Mouse (Mus musculus) liver, embryonic 13.5 days (tissue): ENCODE data around the gene Ier5l. TPM values are rescaled to one million over a fixed set of nuclear protein-coding genes. Genes with fewer than 3 reads are reported as not detected.

Experiments used
- ATAC-seq: fragments of 200-750 bp; cut with Nextera tagmentation; 2 replicates; pipeline ENCODE4 v1.8.0; 2017; ENCODE audit warnings: low read depth, mild to moderate bottlenecking, moderate number of reproducible peaks, moderate library complexity
- DNase-seq: peaks from one replicate; pipeline ENCODE4 v3.0.0; 2022
- H3K27ac ChIP-seq: fragments of 300-500 bp; sonication (generic); 2 replicates; pipeline ENCODE4 v1.5.1; 2015; ENCODE audit warnings: moderate library complexity, mild to moderate bottlenecking, inconsistent platforms
- H3K27me3 ChIP-seq: fragments of 300-500 bp; sonication (generic); 2 replicates; pipeline ENCODE4 v1.6.1; 2015; ENCODE audit warnings: mild to moderate bottlenecking, inconsistent platforms
- H3K36me3 ChIP-seq: fragments of 300-500 bp; sonication (generic); 2 replicates; pipeline ENCODE4 v1.6.1; 2015; ENCODE audit warnings: mild to moderate bottlenecking, inconsistent platforms
- H3K4me1 ChIP-seq: fragments of 300-500 bp; sonication (generic); replicated peaks from 2 replicates; pipeline ENCODE4 v1.6.1; 2015; ENCODE audit warnings: inconsistent platforms
- H3K4me2 ChIP-seq: fragments of 300-500 bp; sonication (generic); 2 replicates; pipeline ENCODE4 v1.6.1; 2015; ENCODE audit warnings: inconsistent platforms, mild to moderate bottlenecking, moderate library complexity
- H3K4me3 ChIP-seq: fragments of 300-500 bp; sonication (generic); replicated peaks from 2 replicates; pipeline ENCODE4 v1.5.1; 2015; ENCODE audit warnings: mild to moderate bottlenecking, inconsistent platforms
- H3K9ac ChIP-seq: fragments of 300-500 bp; sonication (generic); 2 replicates; pipeline ENCODE4 v1.6.1; 2015; ENCODE audit warnings: mild to moderate bottlenecking, inconsistent platforms
- H3K9me3 ChIP-seq: fragments of 300-500 bp; sonication (generic); replicated peaks from 2 replicates; pipeline ENCODE4 v1.6.1; 2016; ENCODE audit warnings: inconsistent platforms
- WGBS: fragments of 180-500 bp; shearing (Covaris S2); methylation state at CpG from one replicate; pipeline ENCODE4 v1.1.7; 2015; ENCODE audit not compliant: insufficient replicate concordance; 5-methylcytosine and 5-hydroxymethylcytosine counted together
- polyA plus RNA-seq: library from polyadenylated mRNA; unstranded; fragments of >200 nt; fragmentation: Nextera tagmentation; extraction: Ambion mirVana; gene quantifications from 2 replicates; pipeline ENCODE4 v1.2.1, GENCODE M21; 2015

Ier5l gene
- 0.12 and 0.13 TPM in 2 replicates for polyA plus RNA-seq

- DNase-seq (peak; percentile 48), ATAC-seq (peak; percentile 75)
- H3K36me3 ChIP-seq: no peaks in the 10 kb centered on the region
- peak within 1 kb of the TSS; percentile 67 for H3K9ac ChIP-seq
- WGBS: under 1% methylated on average over 37 of the region's 37 CpGs
- H3K4me1 ChIP-seq: peaks cover 30% of the 10 kb centered on the region
- peaks cover 77% of the 10 kb centered on the region for H3K27me3 ChIP-seq
- peak within 1 kb of the TSS; percentile 13; the same call in 1 of the 2 replicates for H3K27ac ChIP-seq
- no peaks in the 10 kb centered on the region for H3K9me3 ChIP-seq
- peak within 1 kb of the TSS; percentile 59 for H3K4me3 ChIP-seq
- peak within 1 kb of the TSS; percentile 69 for H3K4me2 ChIP-seq
Measured at GRCm38 (mm10) chr2:30474039-30474438, at the start of gene Ier5l. TSS of gene Ier5l (minus strand) at chr2:30474219.

- no peak for ATAC-seq
- Histone ChIP-seq H3K4me3 (no peak overlapping the region), H3K9ac (no peak overlapping the region), H3K4me1 (no peaks in the 10 kb centered on the region), H3K27me3 (peaks cover 3% of the 10 kb centered on the region; the same call in 1 of the 2 replicates), H3K27ac (no peak overlapping the region), H3K4me2 (no peak overlapping the region), H3K9me3 (no peaks in the 10 kb centered on the region), H3K36me3 (no peaks in the 10 kb centered on the region)
- 52% methylated on average over 8 of the region's 8 CpGs for WGBS
- no peak for DNase-seq
Measured at GRCm38 (mm10) chr2:30523727-30524126, 49.7 kb upstream of the Ier5l start.

- no peak overlapping the region for H3K9ac ChIP-seq
- WGBS: 64% methylated on average over 16 of the region's 16 CpGs
Measured at GRCm38 (mm10) chr2:30510711-30511380, 36.8 kb upstream of the Ier5l start.

GRCm38 (mm10) chr2:30507138-30507727 is 33.2 kb upstream of the Ier5l start:
- Histone ChIP-seq H3K4me2 (no peak overlapping the region), H3K4me1 (peaks cover 4% of the 10 kb centered on the region), H3K9ac (no peak overlapping the region), H3K27me3 (no peaks in the 10 kb centered on the region), H3K27ac (no peak overlapping the region), H3K9me3 (0 out of 2 replicates have a peak, but pooled peaks cover 3% of the 10 kb centered on the region), H3K36me3 (no peaks in the 10 kb centered on the region), H3K4me3 (no peak overlapping the region)
- DNase-seq (no peak), ATAC-seq (0 out of 2 replicates have a peak, but pooled peaks have one; percentile 41)
- 33% methylated on average over 11 of the region's 11 CpGs for WGBS

More at GRCm38 (mm10) chr2:30510711-30511380, 36.8 kb upstream of the Ier5l start:
- no peaks in the 10 kb centered on the region for H3K27me3 ChIP-seq
- H3K36me3 ChIP-seq: no peaks in the 10 kb centered on the region
- no peak for DNase-seq
- ATAC-seq: no peak
- no peak overlapping the region for H3K27ac ChIP-seq
- H3K4me1 ChIP-seq: peaks cover 4% of the 10 kb centered on the region
- no peak overlapping the region for H3K4me3 ChIP-seq
- no peak overlapping the region for H3K4me2 ChIP-seq
- 0 out of 2 replicates have a peak, but pooled peaks cover 3% of the 10 kb centered on the region for H3K9me3 ChIP-seq

- Histone ChIP-seq H3K36me3 (no peaks in the 10 kb centered on the region), H3K9ac (no peak overlapping the region), H3K4me1 (peaks cover 4% of the 10 kb centered on the region), H3K27me3 (no peaks in the 10 kb centered on the region), H3K27ac (no peak overlapping the region), H3K4me3 (no peak overlapping the region), H3K9me3 (0 out of 2 replicates have a peak, but pooled peaks cover 3% of the 10 kb centered on the region), H3K4me2 (no peak overlapping the region)
- DNase-seq: no peak
- no peak for ATAC-seq
- 29% methylated on average over 23 of the region's 23 CpGs for WGBS
Measured at GRCm38 (mm10) chr2:30503677-30504621, 29.9 kb upstream of the Ier5l start.

- ATAC-seq: no peak
- no peaks in the 10 kb centered on the region for H3K27me3 ChIP-seq
- no peak overlapping the region for H3K4me3 ChIP-seq
- WGBS: 64% methylated on average over 7 of the region's 7 CpGs
- 0 out of 2 replicates have a peak, but pooled peaks cover under 1% of the 10 kb centered on the region for H3K9me3 ChIP-seq
- peaks cover 2% of the 10 kb centered on the region for H3K4me1 ChIP-seq
- H3K4me2 ChIP-seq: no peak overlapping the region
- no peaks in the 10 kb centered on the region for H3K36me3 ChIP-seq
- DNase-seq: no peak
- no peak overlapping the region for H3K27ac ChIP-seq
- no peak overlapping the region for H3K9ac ChIP-seq
Measured at GRCm38 (mm10) chr2:30501701-30502100, 27.7 kb upstream of the Ier5l start.

GRCm38 (mm10) chr2:30495909-30496861 is 22.2 kb upstream of the Ier5l start:
- Histone ChIP-seq H3K9ac (no peak overlapping the region), H3K4me2 (peak overlapping the region; percentile 51), H3K4me3 (no peak overlapping the region; the same call in 1 of the 2 replicates), H3K27ac (no peak overlapping the region), H3K27me3 (no peaks in the 10 kb centered on the region), H3K9me3 (no peaks in the 10 kb centered on the region), H3K36me3 (no peaks in the 10 kb centered on the region), H3K4me1 (peaks cover 8% of the 10 kb centered on the region)
- ATAC-seq: peak; percentile 79
- peak; percentile 29 for DNase-seq
- 24% methylated on average over 22 of the region's 22 CpGs for WGBS

- Histone ChIP-seq H3K36me3 (no peaks in the 10 kb centered on the region), H3K4me2 (peak overlapping the region; percentile 51), H3K27ac (no peak overlapping the region), H3K4me3 (no peak overlapping the region), H3K4me1 (peaks cover 8% of the 10 kb centered on the region), H3K9ac (no peak overlapping the region), H3K27me3 (no peaks in the 10 kb centered on the region), H3K9me3 (no peaks in the 10 kb centered on the region)
- no peak for DNase-seq
- no peak for ATAC-seq
- 64% methylated on average over 8 of the region's 8 CpGs for WGBS
Measured at GRCm38 (mm10) chr2:30495000-30495908, 21.2 kb upstream of the Ier5l start.

GRCm38 (mm10) chr2:30490384-30490783 is 16.4 kb upstream of the Ier5l start:
- 39% methylated on average over 2 of the region's 2 CpGs for WGBS
- no peak for ATAC-seq
- no peaks in the 10 kb centered on the region for H3K36me3 ChIP-seq

More at GRCm38 (mm10) chr2:30490384-30490783, 16.4 kb upstream of the Ier5l start:
- H3K9me3 ChIP-seq: no peaks in the 10 kb centered on the region
- no peaks in the 10 kb centered on the region for H3K4me1 ChIP-seq
- H3K4me2 ChIP-seq: no peak overlapping the region
- no peak overlapping the region for H3K4me3 ChIP-seq
- H3K9ac ChIP-seq: no peak overlapping the region
- H3K27ac ChIP-seq: no peak overlapping the region
- DNase-seq: no peak
- 0 out of 2 replicates have a peak, but pooled peaks cover 4% of the 10 kb centered on the region for H3K27me3 ChIP-seq
